Mouse (Mus musculus) forebrain, embryonic 15.5 days (tissue): ENCODE measurements around the gene Chn2. TPM values are rescaled to one million over a fixed set of nuclear protein-coding genes. Genes with fewer than 3 reads are reported as not detected.

Experiments
- ATAC-seq: fragments of 200-750 bp; cut with Nextera tagmentation; replicated peaks from 2 replicates; pipeline ENCODE4 v1.8.0; 2017; ENCODE audit warnings: mild to moderate bottlenecking, moderate TSS enrichment, moderate library complexity
- H3K27ac ChIP-seq: fragments of 300-500 bp; sonication (generic); replicated peaks from 2 replicates; pipeline ENCODE4 v1.5.1; 2015; ENCODE audit warnings: mild to moderate bottlenecking, inconsistent platforms
- H3K27me3 ChIP-seq: fragments of 300-500 bp; sonication (generic); 2 replicates; pipeline ENCODE4 v1.6.1; 2015; ENCODE audit warnings: inconsistent platforms
- H3K36me3 ChIP-seq: fragments of 300-500 bp; sonication (generic); 2 replicates; pipeline ENCODE4 v1.6.1; 2015; ENCODE audit warnings: mild to moderate bottlenecking, inconsistent platforms
- H3K4me1 ChIP-seq: fragments of 300-500 bp; sonication (generic); 2 replicates; pipeline ENCODE4 v1.6.1; 2015; ENCODE audit warnings: inconsistent platforms
- H3K4me2 ChIP-seq: fragments of 300-500 bp; sonication (generic); replicated peaks from 2 replicates; pipeline ENCODE4 v1.6.1; 2015; ENCODE audit warnings: mild to moderate bottlenecking, inconsistent platforms
- H3K4me3 ChIP-seq: fragments of 300-500 bp; sonication (generic); 2 replicates; pipeline ENCODE4 v1.5.1; 2015; ENCODE audit warnings: mild to moderate bottlenecking, inconsistent platforms
- H3K9ac ChIP-seq: fragments of 300-500 bp; sonication (generic); replicated peaks from 2 replicates; pipeline ENCODE4 v1.6.1; 2015; ENCODE audit warnings: mild to moderate bottlenecking, inconsistent platforms
- H3K9me3 ChIP-seq: fragments of 300-500 bp; sonication (generic); 2 replicates; pipeline ENCODE4 v1.6.1; 2016; ENCODE audit warnings: inconsistent platforms
- WGBS: fragments of 180-500 bp; shearing (Covaris S2); methylation state at CpG from one replicate; pipeline ENCODE4 v1.1.7; 2015; ENCODE audit warnings: mixed read lengths; 5-methylcytosine and 5-hydroxymethylcytosine counted together
- polyA plus RNA-seq: library from polyadenylated mRNA; unstranded; fragments of >200 nt; fragmentation: Nextera tagmentation; extraction: Ambion mirVana; gene quantifications from 2 replicates; pipeline ENCODE4 v1.2.1, GENCODE M21; 2015

Gene Chn2
- polyA plus RNA-seq, 1 experiment from 2014 or later: 46.2 TPM

GRCm38 (mm10) chr6:54111416-54111984, 72.1 kb downstream of the Chn2 start:
- Histone ChIP-seq H3K4me1 (peaks cover 21% of the 10 kb centered on the region), H3K4me3 (no peak overlapping the region), H3K27me3 (no peaks in the 10 kb centered on the region), H3K27ac (peak overlapping the region; percentile 5; the same call in 1 of the 2 replicates), H3K9ac (no peak overlapping the region), H3K4me2 (no peak overlapping the region), H3K9me3 (no peaks in the 10 kb centered on the region), H3K36me3 (no peaks in the 10 kb centered on the region)
- WGBS: 2% methylated on average over 4 of the region's 4 CpGs
- ATAC-seq: no peak

- H3K9ac ChIP-seq: no peak overlapping the region
- WGBS: 90% methylated on average over 5 of the region's 5 CpGs
- peaks cover 21% of the 10 kb centered on the region for H3K4me1 ChIP-seq
- H3K27me3 ChIP-seq: no peaks in the 10 kb centered on the region
- H3K27ac ChIP-seq: no peak overlapping the region
- no peak overlapping the region for H3K4me2 ChIP-seq
- no peak overlapping the region for H3K4me3 ChIP-seq
- ATAC-seq: no peak
- no peaks in the 10 kb centered on the region for H3K36me3 ChIP-seq
- H3K9me3 ChIP-seq: no peaks in the 10 kb centered on the region
Measured at GRCm38 (mm10) chr6:54113338-54113737, 74.0 kb downstream of the Chn2 start.

- ATAC-seq: no peak
- Histone ChIP-seq H3K36me3 (no peaks in the 10 kb centered on the region), H3K27me3 (no peaks in the 10 kb centered on the region), H3K4me1 (peaks cover 27% of the 10 kb centered on the region), H3K4me2 (no peak overlapping the region), H3K9me3 (no peaks in the 10 kb centered on the region), H3K27ac (no peak overlapping the region), H3K9ac (no peak overlapping the region), H3K4me3 (no peak overlapping the region)
- 88% methylated on average over 6 of the region's 6 CpGs for WGBS
Measured at GRCm38 (mm10) chr6:54114412-54114811, 75.1 kb downstream of the Chn2 start.

GRCm38 (mm10) chr6:54116299-54116698, 76.9 kb downstream of the Chn2 start:
- Histone ChIP-seq H3K27ac (no peak overlapping the region), H3K4me3 (no peak overlapping the region), H3K36me3 (no peaks in the 10 kb centered on the region), H3K4me2 (no peak overlapping the region), H3K27me3 (no peaks in the 10 kb centered on the region), H3K9ac (no peak overlapping the region), H3K9me3 (no peaks in the 10 kb centered on the region), H3K4me1 (peaks cover 30% of the 10 kb centered on the region)
- 89% methylated on average over 9 of the region's 9 CpGs for WGBS
- ATAC-seq: no peak

GRCm38 (mm10) chr6:54117001-54117591, 77.7 kb downstream of the Chn2 start:
- no peaks in the 10 kb centered on the region for H3K27me3 ChIP-seq
- H3K4me2 ChIP-seq: no peak overlapping the region
- ATAC-seq: no peak
- no peak overlapping the region for H3K9ac ChIP-seq
- no peak overlapping the region for H3K4me3 ChIP-seq
- no peaks in the 10 kb centered on the region for H3K9me3 ChIP-seq
- no peaks in the 10 kb centered on the region for H3K36me3 ChIP-seq
- peaks cover 23% of the 10 kb centered on the region for H3K4me1 ChIP-seq
- WGBS: 95% methylated on average over 7 of the region's 7 CpGs
- H3K27ac ChIP-seq: no peak overlapping the region

GRCm38 (mm10) chr6:54118395-54118794, 79.0 kb downstream of the Chn2 start:
- WGBS: 68% methylated on average over 3 of the region's 3 CpGs
- Histone ChIP-seq H3K9ac (no peak overlapping the region), H3K4me3 (no peak overlapping the region), H3K4me2 (no peak overlapping the region), H3K9me3 (no peaks in the 10 kb centered on the region), H3K36me3 (no peaks in the 10 kb centered on the region), H3K27ac (no peak overlapping the region), H3K4me1 (peaks cover 20% of the 10 kb centered on the region), H3K27me3 (no peaks in the 10 kb centered on the region)
- ATAC-seq: no peak

GRCm38 (mm10) chr6:54118897-54119296, 79.5 kb downstream of the Chn2 start:
- Histone ChIP-seq H3K9me3 (no peaks in the 10 kb centered on the region), H3K27ac (peak overlapping the region; percentile 58; the same call in 1 of the 2 replicates), H3K9ac (no peak overlapping the region), H3K4me3 (no peak overlapping the region), H3K36me3 (no peaks in the 10 kb centered on the region), H3K4me2 (no peak overlapping the region), H3K4me1 (peaks cover 20% of the 10 kb centered on the region), H3K27me3 (no peaks in the 10 kb centered on the region)
- no peak for ATAC-seq
- 83% methylated on average over 4 of the region's 4 CpGs for WGBS

GRCm38 (mm10) chr6:54119461-54119860, 80.1 kb downstream of the Chn2 start:
- H3K4me2 ChIP-seq: no peak overlapping the region
- no peaks in the 10 kb centered on the region for H3K9me3 ChIP-seq
- ATAC-seq: peak; percentile 41; the same call in 1 of the 2 replicates
- no peaks in the 10 kb centered on the region for H3K27me3 ChIP-seq
- no peak overlapping the region for H3K4me3 ChIP-seq
- H3K27ac ChIP-seq: peak overlapping the region; percentile 58
- H3K9ac ChIP-seq: no peak overlapping the region
- H3K4me1 ChIP-seq: peaks cover 20% of the 10 kb centered on the region
- no peaks in the 10 kb centered on the region for H3K36me3 ChIP-seq
- 25% methylated on average over 2 of the region's 2 CpGs for WGBS

- Histone ChIP-seq H3K9me3 (no peaks in the 10 kb centered on the region), H3K27ac (peak overlapping the region; percentile 58), H3K36me3 (no peaks in the 10 kb centered on the region), H3K4me1 (peaks cover 20% of the 10 kb centered on the region), H3K27me3 (no peaks in the 10 kb centered on the region), H3K4me3 (no peak overlapping the region), H3K9ac (no peak overlapping the region), H3K4me2 (no peak overlapping the region)
- peak; percentile 87 for ATAC-seq
- 18% methylated on average over 13 of the region's 13 CpGs for WGBS
Measured at GRCm38 (mm10) chr6:54119885-54120666, 80.7 kb downstream of the Chn2 start.

GRCm38 (mm10) chr6:54120889-54121288, 81.5 kb downstream of the Chn2 start:
- no peak for ATAC-seq
- H3K36me3 ChIP-seq: no peaks in the 10 kb centered on the region
- 83% methylated on average over 5 of the region's 5 CpGs for WGBS
- no peaks in the 10 kb centered on the region for H3K9me3 ChIP-seq
- no peak overlapping the region for H3K9ac ChIP-seq
- no peak overlapping the region for H3K4me2 ChIP-seq
- H3K4me3 ChIP-seq: no peak overlapping the region
- no peaks in the 10 kb centered on the region for H3K27me3 ChIP-seq
- H3K27ac ChIP-seq: no peak overlapping the region
- peaks cover 20% of the 10 kb centered on the region for H3K4me1 ChIP-seq

- 88% methylated on average over 3 of the region's 3 CpGs for WGBS
Measured at GRCm38 (mm10) chr6:54124519-54124918, 85.2 kb downstream of the Chn2 start.

GRCm38 (mm10) chr6:54125536-54125935, 86.2 kb downstream of the Chn2 start:
- WGBS: 87% methylated on average over 5 of the region's 5 CpGs
- no peak for ATAC-seq
- no peak overlapping the region for H3K4me2 ChIP-seq
- H3K27me3 ChIP-seq: no peaks in the 10 kb centered on the region
- no peak overlapping the region for H3K27ac ChIP-seq
- H3K9ac ChIP-seq: no peak overlapping the region
- H3K9me3 ChIP-seq: no peaks in the 10 kb centered on the region
- no peak overlapping the region for H3K4me3 ChIP-seq
- H3K4me1 ChIP-seq: peaks cover 30% of the 10 kb centered on the region
- no peaks in the 10 kb centered on the region for H3K36me3 ChIP-seq

More at GRCm38 (mm10) chr6:54124519-54124918, 85.2 kb downstream of the Chn2 start:
- Histone ChIP-seq H3K27me3 (no peaks in the 10 kb centered on the region), H3K9me3 (no peaks in the 10 kb centered on the region), H3K4me1 (peaks cover 35% of the 10 kb centered on the region), H3K4me3 (no peak overlapping the region), H3K36me3 (no peaks in the 10 kb centered on the region), H3K4me2 (no peak overlapping the region), H3K27ac (no peak overlapping the region), H3K9ac (no peak overlapping the region)
- ATAC-seq: no peak
